Mouse (Mus musculus) lung, postnatal 0 days (tissue): Measurements from ENCODE around the gene Zfp597.

Experiments
- CTCF ChIP-seq: IDR thresholded peaks from 2 replicates; pipeline ENCODE4 v1.5.1; 2016; ENCODE audit warnings: antibody characterized with exemption, mild to moderate bottlenecking
- EP300 ChIP-seq: IDR thresholded peaks from 2 replicates; pipeline ENCODE4 v1.6.1; 2016; ENCODE audit warnings: antibody characterized with exemption, mild to moderate bottlenecking, control low read depth

- TF ChIP-seq EP300 (no peak), CTCF (no peak)
Observed at GRCm38 (mm10) chr16:3934091-3934490, 49.7 kb upstream of the Zfp597 start.
